Mouse (Mus musculus) intestine, postnatal 0 days (tissue): ENCODE measurements at regions not wholly inside any gene's neighbourhood (a gene's known extent, or its start where the extent isn't known, plus 50 kb on each side); places are given as distances from the start of the nearest gene placed in this dataset.

ENCODE experiments used
- ATAC-seq: fragments of 200-750 bp; cut with Nextera tagmentation; 2 replicates; pipeline ENCODE4 v1.8.0; 2017; ENCODE audit warnings: mild to moderate bottlenecking, moderate TSS enrichment, moderate library complexity
- H3K27ac ChIP-seq: fragments of 300-500 bp; sonication (generic); 2 replicates; pipeline ENCODE4 v1.5.1; 2014; ENCODE audit warnings: mild to moderate bottlenecking, low read depth, low read length, moderate library complexity
- H3K27me3 ChIP-seq: fragments of 300-500 bp; sonication (generic); replicated peaks from 2 replicates; pipeline ENCODE4 v1.6.1; 2014; ENCODE audit warnings: low read length, mixed read lengths; ENCODE audit not compliant: control insufficient read depth, insufficient read depth
- H3K36me3 ChIP-seq: fragments of 300-500 bp; sonication (generic); 2 replicates; pipeline ENCODE4 v1.6.1; 2014; ENCODE audit warnings: mild to moderate bottlenecking, moderate library complexity; ENCODE audit not compliant: control insufficient read depth, insufficient read depth
- H3K4me1 ChIP-seq: fragments of 300-500 bp; sonication (generic); replicated peaks from 2 replicates; pipeline ENCODE4 v1.6.1; 2014; ENCODE audit warnings: antibody characterized with exemption, low read length, mixed read lengths; ENCODE audit not compliant: control insufficient read depth, insufficient read depth
- H3K4me2 ChIP-seq: fragments of 300-500 bp; sonication (generic); replicated peaks from 2 replicates; pipeline ENCODE4 v1.6.1; 2014; ENCODE audit warnings: low read depth, mild to moderate bottlenecking, moderate library complexity
- H3K4me3 ChIP-seq: fragments of 300-500 bp; sonication (generic); 2 replicates; pipeline ENCODE4 v1.5.1; 2014; ENCODE audit warnings: low read depth, low read length
- H3K9ac ChIP-seq: fragments of 300-500 bp; sonication (generic); 2 replicates; pipeline ENCODE4 v1.6.1; 2014; ENCODE audit warnings: mild to moderate bottlenecking, low read depth, low read length
- H3K9me3 ChIP-seq: fragments of 300-500 bp; sonication (generic); 2 replicates; pipeline ENCODE4 v1.6.1; 2016; ENCODE audit warnings: mixed run types; ENCODE audit not compliant: control insufficient read depth
- CTCF ChIP-seq: sonication (generic); IDR thresholded peaks from 2 replicates; pipeline ENCODE4 v1.5.1; 2016; ENCODE audit warnings: low read depth, mild to moderate bottlenecking, control low read depth, antibody characterized with exemption, moderate library complexity
- WGBS: fragments of 180-500 bp; shearing (Covaris S2); extraction: QIAGEN DNeasy Blood & Tissue Kit; methylation state at CpG from one replicate; pipeline ENCODE4 v1.1.7; 2014; 5-methylcytosine and 5-hydroxymethylcytosine counted together

- no peak for ATAC-seq
- Histone ChIP-seq H3K9me3 (no peaks in the 10 kb centered on the region), H3K9ac (no peak overlapping the region), H3K4me3 (no peak overlapping the region), H3K27ac (no peak overlapping the region), H3K36me3 (no peaks in the 10 kb centered on the region), H3K4me2 (no peak overlapping the region), H3K27me3 (no peaks in the 10 kb centered on the region), H3K4me1 (no peaks in the 10 kb centered on the region)
- WGBS, result 83% methylated on average over 3 of the region's 3 CpGs
- TF ChIP-seq CTCF, result no peak
These were observed 89.0 kb upstream of the Rnf219 start for GRCm38 (mm10) chr14:104611467-104611866.

- H3K4me3 ChIP-seq, result no peak overlapping the region
- peak; percentile 54 for TF ChIP-seq CTCF
- H3K9ac ChIP-seq, result no peak overlapping the region
- ATAC-seq, result no peak
- H3K36me3 ChIP-seq, result no peaks in the 10 kb centered on the region
- no peaks in the 10 kb centered on the region for H3K27me3 ChIP-seq
- H3K4me2 ChIP-seq, result no peak overlapping the region
- H3K27ac ChIP-seq, result no peak overlapping the region
- no peaks in the 10 kb centered on the region for H3K4me1 ChIP-seq
- WGBS, result 81% methylated on average over 4 of the region's 4 CpGs
- no peaks in the 10 kb centered on the region for H3K9me3 ChIP-seq
These were observed 87.9 kb upstream of the Rnf219 start for GRCm38 (mm10) chr14:104610378-104610777.

- no peak for TF ChIP-seq CTCF
- Histone ChIP-seq H3K27ac (no peak overlapping the region), H3K4me2 (no peak overlapping the region), H3K36me3 (no peaks in the 10 kb centered on the region), H3K4me1 (no peaks in the 10 kb centered on the region), H3K27me3 (no peaks in the 10 kb centered on the region), H3K9ac (no peak overlapping the region), H3K9me3 (no peaks in the 10 kb centered on the region), H3K4me3 (no peak overlapping the region)
- 88% methylated on average over 3 of the region's 3 CpGs for WGBS
- ATAC-seq, result no peak
These were observed 72.4 kb upstream of the Rnf219 start for GRCm38 (mm10) chr14:104594851-104595250.
